Mouse (Mus musculus): Measurements from ENCODE around the gene Pabpn1l.

DNA sequence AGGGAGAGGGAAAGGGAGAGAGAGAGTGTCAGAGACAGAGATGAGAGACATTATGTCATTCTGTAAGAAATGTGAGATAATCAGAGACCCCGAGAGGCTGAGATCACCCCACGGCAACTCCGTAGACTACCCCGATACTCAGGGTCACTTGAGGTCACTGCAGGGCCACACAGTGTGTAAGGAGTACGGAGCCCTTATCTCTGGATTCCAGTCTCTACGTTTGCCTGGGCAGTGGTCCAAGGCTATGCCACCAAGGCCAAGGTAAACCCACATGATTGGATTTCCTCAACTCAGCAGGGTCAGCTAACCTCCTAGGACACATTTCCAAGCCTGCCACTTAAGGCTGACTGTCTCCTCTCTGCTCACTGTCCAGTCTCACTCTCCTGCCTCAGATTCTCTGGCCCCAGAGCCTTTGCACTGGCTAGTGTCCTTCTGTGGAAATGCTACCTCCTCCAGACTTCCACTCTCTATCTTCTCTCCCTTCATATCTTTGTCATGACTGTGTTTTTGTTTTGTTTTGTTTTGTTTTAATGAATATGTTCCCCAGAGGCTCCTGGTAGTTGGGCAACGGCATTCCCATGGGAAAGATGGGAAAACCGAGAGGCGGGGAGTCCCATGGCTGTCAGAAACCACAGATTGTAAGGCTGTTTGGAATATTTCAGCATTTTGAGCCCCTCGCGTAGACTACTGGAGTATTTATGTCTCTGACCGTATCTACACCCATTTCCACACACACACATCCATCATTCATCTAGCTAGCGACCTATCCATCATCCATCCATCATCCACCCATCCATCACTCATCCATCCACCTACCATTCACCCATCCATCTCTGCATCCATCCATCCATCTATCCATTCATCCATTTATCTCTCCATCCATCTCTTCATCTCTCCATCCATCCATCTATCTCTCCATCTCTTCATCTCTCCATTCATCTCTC lies 33.8 kb upstream of the Pabpn1l start:
- no peak for TF ChIP-seq CHD2 (IDR thresholded peaks at IDR 0.05; ENCODE audit: low read depth, low read length)
- no peak for TF ChIP-seq HCFC1 (IDR thresholded peaks at IDR 0.05; ENCODE audit: borderline replicate concordance, insufficient read depth, low read length)
- TF ChIP-seq ZNF384 (IDR thresholded peaks at IDR 0.05; ENCODE audit: low read depth, low read length): no peak
- no peak for TF ChIP-seq ZC3H11A (IDR thresholded peaks at IDR 0.05; ENCODE audit: borderline replicate concordance, low read depth, low read length)

Data from ES-E14 (cell line).